Mouse (Mus musculus) frontal cortex, adult 2 months (tissue): Measurements from ENCODE around the gene Inip. TPM values are rescaled to one million over a fixed set of nuclear protein-coding genes. Genes with fewer than 3 reads are reported as not detected.

Experiments
- DNase-seq, 2 experiments: peaks; one replicate each; pipeline ENCODE4 v3.0.0; 2022; ENCODE audit warnings: low spot score in 1 of 2; ENCODE audit errors: extremely low spot score in 1 of 2
- polyA plus RNA-seq: library from polyadenylated mRNA; depleted of rRNA; stranded (reverse); fragments of >200 nt; gene quantifications from 2 replicates; pipeline ENCODE4 v1.2.3, GENCODE M21; 2012

The Inip gene
- polyA plus RNA-seq, 1 experiment: 20.8 TPM

DNA sequence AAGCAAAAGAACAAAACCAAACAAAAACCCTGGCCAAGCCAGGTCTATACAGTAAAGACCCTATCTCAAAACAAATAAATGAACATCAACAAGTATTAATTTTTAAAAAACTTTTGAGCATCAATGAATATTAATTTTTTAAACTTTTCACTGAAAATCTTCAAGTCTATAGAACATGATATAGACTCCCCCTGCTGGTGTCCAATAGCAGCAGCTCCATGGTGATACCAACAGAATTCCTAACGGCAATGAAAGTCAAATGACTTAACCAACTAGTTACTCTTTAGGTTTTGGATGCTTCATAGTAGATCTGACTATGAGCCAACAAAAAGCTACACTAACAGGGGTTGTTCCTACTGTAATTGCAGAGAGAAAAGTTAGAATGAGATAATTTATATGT lies 20.8 kb downstream of the Inip start:
- DNase-seq: peak in 1 of 2 experiments; percentile 50

DNA sequence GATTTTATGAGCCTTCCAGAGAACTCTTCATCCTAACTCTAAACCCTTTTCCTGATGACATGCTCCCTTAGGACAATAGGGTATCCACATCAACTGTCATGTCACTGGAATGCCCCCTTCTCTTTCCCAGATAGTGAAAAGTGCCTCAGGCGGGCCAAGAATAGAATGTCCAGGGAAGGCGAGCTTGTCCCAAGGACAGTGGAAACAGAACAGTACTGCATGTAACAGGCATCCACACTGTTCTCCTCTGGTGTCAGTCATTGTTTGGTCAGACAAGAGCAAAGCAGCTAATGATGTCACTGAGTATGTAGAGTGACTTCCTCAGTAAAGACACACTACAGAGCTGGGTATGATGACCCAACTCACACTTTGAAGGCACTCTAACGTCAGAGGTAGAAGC lies 23.6 kb downstream of the Inip start:
- no peak for DNase-seq

DNA sequence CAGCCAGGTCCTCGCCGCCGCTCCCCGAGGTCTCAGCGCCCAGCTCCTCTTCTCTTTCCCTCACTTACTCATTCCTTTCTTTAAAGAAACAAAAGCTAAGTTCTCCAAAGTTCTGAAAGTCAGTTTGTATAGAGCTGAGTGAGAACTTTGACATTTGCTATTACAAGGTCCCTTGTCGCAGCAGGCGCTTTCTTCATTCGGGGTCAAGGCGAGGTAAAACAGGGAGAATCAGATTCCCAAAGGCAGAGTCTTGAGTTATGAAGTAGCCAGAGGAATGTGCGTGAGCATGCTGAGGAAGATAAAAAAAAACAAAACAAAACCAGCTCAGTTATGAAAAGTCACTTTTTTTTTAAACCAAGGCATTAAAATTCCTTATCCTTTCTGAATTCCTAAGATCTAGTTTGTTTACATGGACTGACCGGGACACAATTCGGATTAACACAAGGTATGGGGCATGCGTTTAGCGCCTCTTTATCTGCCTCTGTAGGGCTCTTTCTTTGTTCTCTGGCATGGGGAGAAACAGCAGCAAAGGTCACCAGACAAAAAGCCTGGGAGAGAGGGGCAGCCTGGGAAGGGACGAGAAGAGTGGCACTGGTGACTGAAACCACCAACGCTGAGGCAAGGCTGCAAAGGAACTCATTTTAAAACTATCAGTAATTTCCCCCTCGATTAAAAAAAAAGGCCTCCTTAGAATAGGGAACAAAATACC lies 29.1 kb downstream of the Inip start:
- no peak for DNase-seq

DNA sequence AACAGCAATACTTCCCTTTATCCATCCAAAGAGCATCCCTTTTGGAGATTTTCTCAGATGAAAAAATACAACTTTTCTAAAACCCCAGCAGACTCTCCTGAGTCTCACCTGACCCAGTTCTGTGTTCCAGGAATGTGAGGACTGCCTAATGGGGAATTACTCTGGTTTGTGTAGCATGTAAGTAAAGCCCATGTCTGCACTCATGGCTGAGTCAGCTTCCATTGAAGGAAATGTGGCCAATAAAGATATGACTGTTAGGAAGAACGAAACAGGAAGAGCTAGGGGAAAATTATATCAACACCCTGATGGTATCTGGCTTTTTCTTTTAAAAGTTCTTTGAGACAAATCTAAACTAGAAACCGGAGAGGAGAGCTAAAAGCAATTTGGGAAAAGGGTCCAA lies 33.7 kb downstream of the Inip start:
- no peak for DNase-seq

DNA sequence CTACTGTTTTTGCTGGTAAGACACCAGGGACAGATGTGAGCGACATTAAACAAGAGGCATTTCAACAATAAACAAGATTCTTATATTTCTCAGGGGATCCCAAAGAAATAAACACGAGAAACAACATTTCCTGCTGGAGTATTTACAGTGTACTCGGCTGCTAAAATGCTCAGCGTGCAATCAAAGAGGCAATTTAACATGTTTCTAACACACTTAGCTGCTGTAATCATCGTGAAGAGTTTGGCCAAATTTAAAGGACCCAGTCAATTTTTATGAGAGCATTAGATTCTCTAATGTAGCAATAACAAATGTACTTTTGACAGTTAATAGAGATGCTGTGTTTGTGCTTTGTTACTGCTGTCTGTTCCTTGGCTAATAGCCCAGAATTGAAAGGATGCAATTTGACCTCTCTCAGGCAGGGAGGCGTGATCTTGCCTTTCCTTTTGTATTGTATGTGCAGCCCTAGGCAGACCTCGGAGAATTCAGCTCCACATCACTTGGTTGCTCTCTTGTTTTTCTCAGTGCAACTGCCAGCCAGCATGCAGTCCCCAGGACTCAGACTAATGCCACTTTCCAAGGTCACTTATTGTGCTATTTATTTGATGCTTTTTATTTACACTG lies 35.9 kb downstream of the Inip start:
- no peak for DNase-seq

DNA sequence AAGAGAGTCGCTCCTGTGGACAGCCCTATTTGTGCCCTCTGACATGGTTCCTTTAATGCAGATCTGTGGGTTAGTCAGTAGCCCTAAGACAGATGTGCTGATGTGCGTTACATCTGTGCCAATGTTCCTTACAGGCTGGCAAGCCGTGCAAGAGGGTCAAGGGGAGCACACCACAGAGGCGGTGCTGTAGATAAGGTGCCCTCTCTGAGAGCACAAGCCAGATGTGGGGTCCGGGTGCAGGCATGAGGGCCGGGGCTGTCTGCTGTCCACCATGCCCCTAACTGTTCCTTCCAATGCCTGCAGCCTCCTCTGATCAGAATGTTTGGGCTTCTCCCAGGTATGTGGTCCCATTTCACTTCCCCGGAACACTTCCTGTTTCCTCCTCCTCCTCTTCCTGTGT lies 36.4 kb downstream of the Inip start:
- no peak for DNase-seq

DNA sequence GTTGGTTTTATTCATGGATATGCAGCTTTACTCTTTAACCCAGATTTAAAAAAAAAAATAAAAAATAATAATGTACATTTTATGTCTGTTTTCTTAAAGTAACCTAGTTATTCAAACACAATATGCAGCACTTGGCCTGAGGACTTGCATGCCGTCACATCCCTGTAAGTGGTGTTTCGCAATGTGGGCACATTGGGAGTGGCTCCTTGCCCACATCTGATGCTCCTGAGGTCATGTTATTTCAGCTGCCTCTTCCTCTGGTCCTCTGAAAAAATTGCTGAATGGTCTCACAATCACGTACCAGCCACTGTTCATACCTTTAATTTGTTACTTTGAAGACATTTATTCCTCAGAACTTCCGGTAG lies 40.0 kb downstream of the Inip start:
- DNase-seq: no peak

DNA sequence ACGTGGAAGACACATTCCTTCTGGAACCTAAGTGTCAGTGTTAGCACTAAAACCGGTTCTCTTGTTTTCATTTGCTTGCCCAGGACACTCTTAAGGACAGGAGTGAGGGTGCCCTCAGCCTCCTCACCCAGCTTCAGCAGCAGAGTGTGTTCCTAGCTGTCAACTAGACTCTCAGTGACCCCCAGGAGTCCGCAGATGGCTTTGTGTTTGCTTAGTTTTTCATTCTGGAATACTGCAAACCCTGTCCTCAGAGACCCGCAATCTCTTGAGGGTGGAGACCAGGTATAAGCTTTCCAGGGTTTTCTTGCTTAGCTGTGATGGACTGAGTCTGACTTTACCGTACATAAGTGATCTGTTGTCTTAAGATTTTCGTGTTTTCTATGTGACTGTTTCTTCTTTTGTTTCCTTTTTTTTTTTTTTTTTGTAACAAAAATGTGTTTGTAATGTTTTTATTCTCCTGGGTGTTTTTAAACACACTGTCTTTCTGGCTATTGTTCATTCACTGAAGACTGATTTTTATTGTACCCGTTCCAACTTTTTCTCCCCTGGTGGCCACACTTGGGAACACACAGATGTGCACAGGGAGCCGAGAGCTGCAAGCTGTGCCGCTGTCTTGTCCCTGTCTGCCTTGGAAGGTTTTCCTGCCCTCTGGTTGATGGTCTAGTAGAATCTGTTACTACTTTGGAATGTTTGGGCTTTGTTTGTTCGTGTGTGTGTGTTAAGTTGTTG lies 40.6 kb downstream of the Inip start:
- peak in 1 of 2 experiments; percentile 40 for DNase-seq

DNA sequence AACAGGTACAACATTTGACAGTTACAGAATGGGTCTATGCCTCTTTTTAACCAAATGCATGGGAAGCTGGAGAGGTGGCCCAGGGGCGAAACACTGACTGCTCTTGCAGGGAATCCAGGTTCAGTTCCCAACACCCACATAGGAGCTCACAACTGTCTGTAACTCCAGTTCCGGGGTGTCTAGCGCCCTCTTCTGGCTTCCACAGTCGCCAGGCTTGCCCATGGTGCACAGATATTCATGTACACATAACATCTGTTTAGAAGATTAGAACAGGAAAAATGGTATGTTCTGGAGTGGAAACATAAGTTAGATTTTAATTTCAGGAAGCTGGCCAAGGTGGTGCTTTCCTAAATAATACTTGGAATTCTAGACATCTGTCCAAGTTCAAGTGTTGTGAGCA lies 41.4 kb downstream of the Inip start:
- DNase-seq: no peak

DNA sequence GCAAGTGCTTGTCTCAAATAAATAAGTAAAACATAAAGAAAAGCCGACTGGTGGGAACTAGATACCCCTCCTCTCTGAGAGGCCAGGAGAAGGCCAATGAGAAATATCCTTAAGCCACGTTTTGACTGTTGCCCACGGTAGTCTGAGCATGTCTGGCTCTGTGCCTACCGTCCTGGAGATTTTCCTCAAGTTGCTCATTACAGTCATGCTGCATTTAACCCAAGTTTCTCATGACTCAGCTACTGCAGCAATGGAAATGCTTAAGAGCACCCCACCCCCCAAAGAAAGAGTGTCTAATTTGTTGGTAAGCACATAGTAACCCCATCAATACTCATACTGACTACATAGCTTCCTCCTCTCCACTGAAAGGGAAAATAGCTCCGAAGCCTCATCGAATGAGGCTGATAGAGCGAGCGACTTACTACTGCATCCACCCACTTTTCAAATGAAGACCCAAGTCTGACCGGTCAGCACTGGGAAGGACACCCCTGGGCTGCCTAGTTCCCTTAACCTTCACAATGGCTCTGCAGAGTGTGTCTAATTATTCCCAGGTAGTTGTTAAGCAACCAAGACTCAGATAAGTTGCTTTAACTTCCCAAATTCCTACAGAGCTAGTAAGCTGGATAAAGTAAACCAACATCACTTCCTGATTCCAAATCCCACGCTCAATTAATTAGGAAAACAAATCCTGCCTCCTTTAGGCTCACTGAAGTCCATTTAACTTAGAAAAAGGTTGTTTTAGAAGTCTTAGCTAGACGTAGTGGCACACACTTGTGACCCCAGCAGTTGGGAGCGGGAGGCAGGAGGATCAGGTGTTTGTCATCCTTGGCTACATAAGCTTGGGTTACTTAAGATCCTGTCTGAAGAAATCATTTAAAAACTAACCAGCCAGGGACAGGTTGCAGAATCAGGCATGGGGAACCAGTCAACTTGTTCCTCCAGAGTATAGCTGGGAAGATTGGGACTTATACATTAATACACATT lies 43.6 kb downstream of the Inip start:
- DNase-seq: no peak

DNA sequence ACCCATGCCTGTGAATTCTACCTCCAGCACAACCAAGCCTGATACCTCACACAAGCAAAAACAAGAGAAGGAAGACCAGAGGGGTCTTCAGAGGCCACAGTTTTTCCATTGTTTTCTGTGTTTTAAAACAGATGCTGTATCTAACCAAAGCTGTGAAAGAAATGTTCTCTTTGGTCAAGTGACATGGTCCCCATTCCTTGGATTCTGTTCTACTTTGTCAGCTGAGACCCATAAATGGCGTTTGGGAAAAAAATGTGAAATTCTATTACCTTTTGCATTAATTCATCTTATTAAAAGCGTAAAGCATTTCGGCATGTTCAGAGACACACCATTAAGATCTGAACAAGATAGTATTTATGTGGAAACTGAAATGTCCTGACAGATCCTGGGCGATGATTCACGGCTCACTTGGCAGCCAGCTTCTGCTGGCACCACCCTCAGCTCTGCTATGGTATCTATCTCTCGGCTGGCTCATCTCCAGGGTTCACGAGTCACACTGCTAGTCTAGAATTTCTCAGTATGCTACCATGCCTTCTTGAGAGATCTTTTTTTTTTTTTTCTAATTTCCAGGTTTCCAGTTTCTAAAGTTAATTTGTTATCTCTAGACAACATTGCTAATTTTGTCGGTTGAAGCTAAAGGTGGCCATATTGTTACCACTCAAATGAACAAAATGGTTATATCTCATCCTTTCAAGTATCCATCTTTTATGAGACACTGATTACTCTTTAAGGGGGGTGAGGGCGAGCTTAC lies 44.9 kb downstream of the Inip start:
- DNase-seq: peak; percentile 69 to 89

DNA sequence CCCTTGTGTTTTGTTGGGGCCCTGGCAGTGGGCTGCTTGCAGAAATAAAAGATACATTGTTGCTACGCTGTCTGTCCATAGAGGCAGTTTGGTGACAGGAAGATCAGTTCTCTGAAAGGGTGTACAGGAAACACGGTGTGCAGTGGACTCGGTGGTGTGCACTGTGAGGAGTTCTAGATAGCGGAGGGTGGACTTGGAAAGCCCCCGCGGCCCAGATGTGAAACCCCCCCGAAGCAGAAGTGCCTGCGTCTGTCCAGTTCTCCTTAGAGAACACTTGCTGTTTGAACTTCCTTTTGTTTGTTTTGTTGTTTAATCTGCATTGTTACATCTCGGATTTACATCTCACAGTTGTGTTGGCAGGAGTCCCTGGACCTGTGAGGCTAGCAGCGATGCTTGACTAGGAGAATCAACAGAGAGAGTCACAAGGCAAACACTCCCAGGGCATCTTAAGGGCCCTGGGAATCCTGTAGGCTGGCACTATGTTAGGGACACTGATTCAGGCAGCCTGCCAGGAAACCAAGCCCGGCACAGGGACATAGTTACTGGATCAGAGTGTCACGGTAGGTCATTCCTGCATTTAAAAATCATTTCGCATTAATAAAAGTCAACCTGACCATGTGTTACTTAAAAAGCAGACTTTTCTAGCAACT lies 47.8 kb downstream of the Inip start:
- DNase-seq: no peak

DNA sequence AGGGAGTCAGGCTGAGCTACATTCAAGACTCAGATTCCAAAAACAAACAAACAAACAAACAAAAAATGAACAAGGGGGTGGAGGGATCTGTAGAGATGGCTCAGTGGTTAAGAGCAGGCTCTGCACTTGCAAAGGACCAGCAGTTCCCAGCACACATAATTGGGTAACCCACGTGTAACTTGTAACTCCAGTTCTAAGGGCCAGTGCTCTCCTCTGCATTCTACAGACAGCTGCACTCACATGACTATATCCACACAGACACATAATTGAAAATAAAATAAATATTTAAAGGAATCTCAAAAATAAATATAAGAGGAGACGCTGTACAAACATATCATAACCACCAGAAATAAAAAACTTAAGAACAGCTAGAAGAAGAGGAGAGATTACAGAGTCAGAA lies 61.5 kb downstream of the Inip start:
- DNase-seq: no peak

DNA sequence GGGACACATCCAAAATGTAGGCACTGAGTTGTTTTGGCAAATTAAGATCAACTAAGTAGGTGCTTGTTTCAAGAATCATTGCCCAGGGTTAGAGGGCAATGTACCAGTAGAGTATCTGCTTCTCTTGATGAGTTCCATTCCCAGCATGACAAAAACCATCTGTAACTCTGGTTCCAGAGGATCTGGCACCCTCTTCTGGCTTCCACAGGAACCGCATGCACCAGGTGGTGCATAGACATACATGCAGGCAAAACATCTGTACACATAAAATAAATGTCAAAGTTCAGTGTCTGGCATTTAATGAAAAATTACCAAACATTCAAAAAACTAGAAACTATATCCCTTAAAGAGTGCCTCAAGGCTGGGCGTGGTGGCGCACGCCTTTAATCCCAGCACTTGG lies 62.1 kb downstream of the Inip start:
- no peak for DNase-seq

DNA sequence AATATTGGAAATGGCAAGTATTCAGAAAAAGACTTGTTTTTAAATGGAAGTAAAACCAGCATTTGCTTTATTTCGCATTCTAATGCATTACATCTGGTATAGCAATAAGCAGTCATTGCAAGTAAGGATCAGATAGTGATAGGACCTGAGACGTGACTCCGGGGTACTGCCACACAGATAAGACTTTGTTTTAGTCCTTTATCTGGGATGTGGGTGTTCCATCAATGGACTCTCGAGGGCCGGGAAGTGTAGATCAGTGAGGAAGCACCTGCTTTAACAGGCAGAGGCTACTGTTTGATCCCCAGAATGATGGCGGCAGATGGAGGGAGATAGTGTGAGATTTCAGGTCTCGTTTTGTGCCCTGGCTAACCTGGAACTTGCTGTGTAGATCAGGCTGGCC lies 69.8 kb downstream of the Inip start:
- DNase-seq: no peak

DNA sequence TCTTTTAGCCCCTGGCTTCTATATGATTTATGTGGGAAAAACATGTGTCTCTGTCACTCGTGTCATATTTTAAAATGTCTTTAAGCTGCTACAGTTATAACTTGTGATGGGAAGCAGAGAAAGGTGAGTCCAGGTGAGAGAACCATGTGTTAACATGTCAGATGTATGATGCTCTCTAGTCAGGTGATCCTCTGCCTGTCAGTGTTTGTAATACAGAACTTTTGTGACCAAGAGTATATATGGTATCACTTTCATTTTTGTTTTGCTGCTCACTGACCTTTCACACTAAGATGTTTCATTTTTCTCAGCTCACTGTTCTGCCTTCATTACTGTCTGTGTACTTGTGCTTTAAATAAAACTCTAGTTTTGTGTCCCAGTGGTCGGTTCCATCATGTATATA lies 72.5 kb downstream of the Inip start:
- DNase-seq: no peak

DNA sequence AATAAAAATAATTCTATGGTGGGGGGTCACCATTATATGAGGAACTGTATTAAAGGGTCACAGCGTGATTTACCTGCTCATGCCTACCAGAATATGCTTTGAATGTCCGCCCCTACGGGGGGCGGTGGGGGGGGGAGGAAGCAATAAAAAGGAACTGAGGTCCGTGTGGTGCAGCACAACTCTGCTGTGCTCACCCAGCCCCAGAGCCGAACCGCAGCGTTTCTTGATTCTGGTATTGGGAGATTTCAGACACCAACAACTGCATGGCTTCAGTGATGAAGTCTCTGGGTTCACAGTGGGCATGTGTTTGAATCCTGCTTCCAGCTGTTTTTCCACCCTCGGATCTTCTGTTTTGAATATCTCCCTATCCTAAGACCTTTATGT lies 73.5 kb downstream of the Inip start:
- DNase-seq: no peak

DNA sequence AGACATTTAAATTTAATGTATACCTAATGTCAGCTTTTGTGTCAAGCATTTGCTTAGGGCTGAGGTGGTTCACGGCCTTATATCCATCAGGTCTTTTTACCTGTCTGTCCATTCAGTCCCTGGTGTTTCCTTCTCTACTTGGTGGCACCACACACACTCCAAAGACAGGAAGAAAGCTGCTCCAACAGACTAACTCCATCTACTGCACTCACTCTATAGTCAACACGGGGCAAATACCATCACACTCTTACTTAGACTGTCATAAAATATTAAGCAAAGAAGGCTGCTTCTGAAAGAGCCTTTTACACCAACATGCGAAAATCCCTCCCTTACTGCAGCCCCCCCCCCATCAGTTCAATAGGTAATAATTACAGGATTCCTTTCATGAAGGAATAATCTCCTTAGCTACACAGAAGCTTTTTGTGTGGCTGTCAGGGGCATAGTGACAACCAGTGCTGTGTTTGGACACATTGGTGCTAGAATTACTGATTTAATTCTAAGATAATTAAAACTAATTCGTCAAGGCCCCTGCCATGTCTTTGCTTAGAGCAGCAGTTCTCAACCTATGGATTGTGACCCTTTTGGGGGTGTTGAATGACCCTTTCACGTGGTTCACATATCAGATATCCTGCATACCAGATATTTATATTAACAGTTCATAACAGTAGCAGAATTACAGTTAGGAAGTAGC lies 74.1 kb downstream of the Inip start:
- no peak for DNase-seq

DNA sequence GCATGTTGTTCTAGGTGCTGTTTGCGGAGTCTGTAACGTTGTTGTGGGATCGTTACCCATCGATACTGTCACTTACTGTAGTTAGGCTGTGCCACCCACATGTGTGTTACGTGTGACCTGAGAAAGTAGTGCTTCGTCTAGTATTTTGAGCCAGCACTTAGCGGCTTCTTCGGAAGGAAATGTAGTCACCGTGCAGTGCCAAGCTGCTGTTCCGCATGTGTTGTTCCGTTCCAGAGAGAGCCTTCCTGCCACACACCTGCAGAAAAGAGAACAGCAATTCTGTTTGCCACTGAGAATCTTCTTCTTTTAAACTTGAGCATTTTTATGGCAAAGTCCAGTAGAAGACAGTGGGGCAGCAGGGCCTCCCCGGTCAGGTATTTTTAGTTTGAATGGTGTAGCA lies 74.9 kb downstream of the Inip start:
- DNase-seq: no peak
